Mouse (Mus musculus): ENCODE measurements at regions not wholly inside any gene's neighbourhood (a gene's known extent, or its start where the extent isn't known, plus 50 kb on each side); places are given as distances from the start of the nearest gene placed in this dataset.

- dilution Hi-C loops (cut with MboI; ENCODE audit: extremely low pct_ligation_motif_present, extremely low pct_unique_long_range_greater_than_20kb, low sequenced_read_pairs) = no loop called here
- in situ Hi-C loops (cut with MboI; ENCODE audit: low pct_ligation_motif_present, low pct_unique_long_range_greater_than_20kb, low sequenced_read_pairs) = no loop called here
Measured at GRCm38 (mm10) chr1:81972575-81972974, 260.3 kb upstream of the Gm9747 start.

GRCm38 (mm10) chr1:81973481-81973880, 259.4 kb upstream of the Gm9747 start:
- no peaks in the 10 kb centered on the region for H3K4me1 ChIP-seq (ENCODE audit: control insufficient read depth in 1 of 2, insufficient read depth in 2 of 2)
- no peaks in the 10 kb centered on the region for H3K36me3 ChIP-seq (replicated peaks in 1 of 2; ENCODE audit: control insufficient read depth in 1 of 2, insufficient read depth in 1 of 2, low read length in 1 of 2)
- no peak for DNase-seq (ENCODE audit: extremely low read depth)
- no peaks in the 10 kb centered on the region for H3K79me2 ChIP-seq (replicated peaks; ENCODE audit: control insufficient read depth, extremely low read depth, insufficient read depth, poor library complexity, severe bottlenecking)
- H3K9ac ChIP-seq (ENCODE audit: insufficient read depth, low read depth) = no peak overlapping the region
- in situ Hi-C loops (cut with MboI; ENCODE audit: low pct_ligation_motif_present, low pct_unique_long_range_greater_than_20kb, low sequenced_read_pairs) (no loop called here), dilution Hi-C loops (cut with MboI; ENCODE audit: extremely low pct_ligation_motif_present, extremely low pct_unique_long_range_greater_than_20kb, low sequenced_read_pairs) (no loop called here)
- no peak overlapping the region for H3K4me3 ChIP-seq (replicated peaks in 1 of 3; ENCODE audit: low read depth in 2 of 3, low read length in 2 of 3, poor library complexity in 1 of 3)
- no peak overlapping the region for H3K27ac ChIP-seq (ENCODE audit: insufficient read depth, low read depth)
- H3K27me3 ChIP-seq (replicated peaks) = no peaks in the 10 kb centered on the region
- H3K4me2 ChIP-seq (ENCODE audit: insufficient read depth, low read depth, poor library complexity, severe bottlenecking) = no peak overlapping the region
- H3K9me3 ChIP-seq (replicated peaks; ENCODE audit: low read length) = no peaks in the 10 kb centered on the region
- TF ChIP-seq USF2 (conservative IDR thresholded peaks at IDR 0.05; ENCODE audit: low read depth, low read length) = no peak
- TF ChIP-seq E2F4 (IDR thresholded peaks at IDR 0.05; ENCODE audit: insufficient replicate concordance, low read depth, low read length) = no peak
- TF ChIP-seq POLR2AphosphoS2 (IDR thresholded peaks at IDR 0.05; ENCODE audit: low read depth, low read length) = no peak
- no peak for TF ChIP-seq GABPA (IDR thresholded peaks at IDR 0.05; ENCODE audit: insufficient replicate concordance, low read depth, low read length)
- no peak for TF ChIP-seq CHD1 (IDR thresholded peaks at IDR 0.05; ENCODE audit: low read depth, low read length)
- no peak for TF ChIP-seq ZC3H11A (IDR thresholded peaks at IDR 0.05; ENCODE audit: low read depth, low read length)

More at GRCm38 (mm10) chr1:81972575-81972974, 260.3 kb upstream of the Gm9747 start:
- Histone ChIP-seq H3K79me2 (replicated peaks; ENCODE audit: control insufficient read depth, extremely low read depth, insufficient read depth, poor library complexity, severe bottlenecking) (no peaks in the 10 kb centered on the region), H3K9me3 (replicated peaks; ENCODE audit: low read length) (no peaks in the 10 kb centered on the region), H3K4me2 (ENCODE audit: insufficient read depth, low read depth, poor library complexity, severe bottlenecking) (no peak overlapping the region), H3K9ac (ENCODE audit: insufficient read depth, low read depth) (no peak overlapping the region), H3K4me1 (ENCODE audit: control insufficient read depth in 1 of 2, insufficient read depth in 2 of 2) (no peaks in the 10 kb centered on the region), H3K36me3 (replicated peaks in 1 of 2; ENCODE audit: control insufficient read depth in 1 of 2, insufficient read depth in 1 of 2, low read length in 1 of 2) (no peaks in the 10 kb centered on the region), H3K4me3 (replicated peaks in 1 of 3; ENCODE audit: low read depth in 2 of 3, low read length in 2 of 3, poor library complexity in 1 of 3) (no peak overlapping the region), H3K27ac (ENCODE audit: insufficient read depth, low read depth) (no peak overlapping the region), H3K27me3 (replicated peaks) (no peaks in the 10 kb centered on the region)
- no peak for TF ChIP-seq SIN3A (IDR thresholded peaks at IDR 0.05; ENCODE audit: low read length)
- TF ChIP-seq NELFE (IDR thresholded peaks at IDR 0.05; ENCODE audit: low read depth, low read length) = no peak
- TF ChIP-seq POLR2A (IDR thresholded peaks at IDR 0.05; ENCODE audit: low read depth, low read length) = no peak
- no peak for TF ChIP-seq MEF2A (IDR thresholded peaks at IDR 0.05; ENCODE audit: borderline replicate concordance, low read depth, low read length)
- no peak for TF ChIP-seq BHLHE40 (IDR thresholded peaks at IDR 0.05; ENCODE audit: low read depth, low read length)
- no peak for TF ChIP-seq PAX5 (IDR thresholded peaks at IDR 0.05; ENCODE audit: low read length)
- TF ChIP-seq JUN (IDR thresholded peaks at IDR 0.05; ENCODE audit: insufficient read depth, low read depth, low read length) = no peak
- TF ChIP-seq E2F4 (IDR thresholded peaks at IDR 0.05; ENCODE audit: insufficient replicate concordance, low read depth, low read length) = no peak
- no peak for TF ChIP-seq TCF12 (IDR thresholded peaks at IDR 0.05; ENCODE audit: low read depth, low read length)
- no peak for TF ChIP-seq USF2 (conservative IDR thresholded peaks at IDR 0.05; ENCODE audit: low read depth, low read length)
- no peak for TF ChIP-seq CHD1 (IDR thresholded peaks at IDR 0.05; ENCODE audit: low read depth, low read length)
- no peak for TF ChIP-seq TBP (conservative IDR thresholded peaks at IDR 0.05; ENCODE audit: low read depth, low read length)
- DNase-seq (ENCODE audit: extremely low read depth) = no peak

All from CH12.LX (cell line).